Mouse (Mus musculus) intestine, embryonic 16.5 days (tissue): ENCODE measurements around the gene Shc3. TPM values are rescaled to one million over a fixed set of nuclear protein-coding genes. Genes with fewer than 3 reads are reported as not detected.
A peak's percentile ranks its signal among the peaks of the same experiment; 100 is the strongest.

ENCODE experiments used
- ATAC-seq: fragments of 200-750 bp; cut with Nextera tagmentation; 2 replicates; pipeline ENCODE4 v1.8.0; 2017; ENCODE audit warnings: moderate TSS enrichment, moderate library complexity
- H3K27ac ChIP-seq: fragments of 300-500 bp; sonication (generic); 2 replicates; pipeline ENCODE4 v1.5.1; 2014; ENCODE audit warnings: mild to moderate bottlenecking, low read length
- H3K27me3 ChIP-seq: fragments of 300-500 bp; sonication (generic); replicated peaks from 2 replicates; pipeline ENCODE4 v1.6.1; 2014; ENCODE audit warnings: low read length, control low read depth, mixed read lengths; ENCODE audit not compliant: control insufficient read depth, insufficient read depth
- H3K36me3 ChIP-seq: fragments of 300-500 bp; sonication (generic); 2 replicates; pipeline ENCODE4 v1.6.1; 2014; ENCODE audit warnings: low read length, control low read depth; ENCODE audit not compliant: control insufficient read depth, insufficient read depth
- H3K4me1 ChIP-seq: fragments of 300-500 bp; sonication (generic); 2 replicates; pipeline ENCODE4 v1.6.1; 2014; ENCODE audit warnings: low read length, control low read depth, mixed read lengths; ENCODE audit not compliant: control insufficient read depth, insufficient read depth
- H3K4me2 ChIP-seq: fragments of 300-500 bp; sonication (generic); 2 replicates; pipeline ENCODE4 v1.6.1; 2014; ENCODE audit warnings: low read depth, low read length, control low read depth
- H3K4me3 ChIP-seq: fragments of 300-500 bp; sonication (generic); 2 replicates; pipeline ENCODE4 v1.5.1; 2014; ENCODE audit warnings: mild to moderate bottlenecking, low read length
- H3K9ac ChIP-seq: fragments of 300-500 bp; sonication (generic); 2 replicates; pipeline ENCODE4 v1.6.1; 2014; ENCODE audit warnings: low read depth, low read length
- H3K9me3 ChIP-seq: fragments of 300-500 bp; sonication (generic); 2 replicates; pipeline ENCODE4 v1.6.1; 2016; ENCODE audit warnings: low read length, control low read depth; ENCODE audit not compliant: control insufficient read depth
- WGBS: fragments of 180-500 bp; shearing (Covaris S2); extraction: QIAGEN DNeasy Blood & Tissue Kit; methylation state at CpG from one replicate; pipeline ENCODE4 v1.1.7; 2014; 5-methylcytosine and 5-hydroxymethylcytosine counted together
- polyA plus RNA-seq: library from polyadenylated mRNA; unstranded; fragments of >200 nt; fragmentation: Nextera tagmentation; extraction: Ambion mirVana; gene quantifications from 2 replicates; pipeline ENCODE4 v1.2.1, GENCODE M21; 2015

The Shc3 gene
- polyA plus RNA-seq, 1 experiment from 2014 or later = 0.07 TPM

DNA sequence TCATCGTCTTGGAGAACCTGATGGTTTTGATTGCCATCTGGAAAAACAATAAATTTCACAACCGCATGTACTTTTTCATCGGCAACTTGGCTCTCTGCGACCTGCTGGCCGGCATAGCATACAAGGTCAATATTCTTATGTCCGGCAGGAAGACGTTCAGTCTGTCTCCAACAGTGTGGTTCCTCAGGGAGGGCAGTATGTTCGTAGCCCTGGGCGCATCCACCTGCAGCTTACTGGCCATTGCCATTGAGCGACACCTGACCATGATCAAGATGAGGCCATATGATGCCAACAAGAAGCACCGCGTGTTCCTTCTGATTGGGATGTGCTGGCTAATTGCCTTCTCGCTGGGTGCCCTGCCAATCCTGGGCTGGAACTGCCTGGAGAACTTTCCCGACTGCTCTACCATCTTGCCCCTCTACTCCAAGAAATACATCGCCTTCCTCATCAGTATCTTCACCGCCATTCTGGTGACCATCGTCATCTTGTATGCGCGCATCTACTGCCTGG is 150.2 kb downstream of the Shc3 start:
- Histone ChIP-seq H3K4me1 (peaks cover 6% of the 10 kb centered on the region; the same call in 1 of the 2 replicates), H3K4me3 (no peak overlapping the region), H3K27ac (no peak overlapping the region), H3K27me3 (no peaks in the 10 kb centered on the region), H3K36me3 (peaks cover 6% of the 10 kb centered on the region; the same call in 1 of the 2 replicates), H3K9ac (no peak overlapping the region), H3K4me2 (peak overlapping the region; percentile 43; the same call in 1 of the 2 replicates), H3K9me3 (0 out of 2 replicates have a peak, but pooled peaks cover 3% of the 10 kb centered on the region)
- WGBS = 73% methylated on average over 19 of the region's 19 CpGs
- peak; percentile 10; the same call in 1 of the 2 replicates for ATAC-seq

DNA sequence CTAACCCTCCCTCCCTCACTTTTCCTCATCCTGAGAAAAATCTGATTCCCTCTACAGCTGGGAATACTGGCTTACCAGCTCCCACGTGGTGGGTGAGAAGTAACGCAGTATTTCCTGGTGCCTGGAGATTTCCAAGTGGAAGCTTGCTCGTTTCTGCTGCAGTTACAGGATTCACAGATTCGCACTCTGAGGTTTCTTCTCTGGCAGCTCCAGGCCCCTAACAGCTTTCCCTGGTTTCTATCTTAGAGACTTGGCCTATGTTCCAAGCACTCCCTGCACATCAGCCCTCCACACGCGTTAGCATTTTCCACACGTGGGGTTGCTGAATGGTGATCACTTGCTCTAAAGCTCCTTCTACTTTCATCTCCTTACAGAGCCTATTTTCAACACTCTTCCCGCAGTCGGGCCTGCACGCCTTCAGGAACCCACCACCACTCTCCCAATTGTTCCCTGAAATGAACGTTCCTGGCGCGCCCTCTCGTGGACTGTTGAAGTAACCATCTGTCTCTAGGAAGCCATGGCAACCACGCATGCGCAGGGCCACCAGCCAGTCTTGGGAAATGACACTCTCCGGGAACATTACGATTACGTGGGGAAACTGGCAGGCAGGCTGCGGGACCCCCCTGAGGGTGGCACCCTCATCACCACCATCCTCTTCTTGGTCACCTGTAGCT is 150.8 kb downstream of the Shc3 start:
- 0 out of 2 replicates have a peak, but pooled peaks cover 3% of the 10 kb centered on the region for H3K9me3 ChIP-seq
- H3K4me2 ChIP-seq = peak overlapping the region; percentile 43
- H3K4me3 ChIP-seq = no peak overlapping the region
- WGBS = 6% methylated on average over 20 of the region's 20 CpGs
- peak overlapping the region; percentile 71 for H3K27ac ChIP-seq
- H3K36me3 ChIP-seq = peaks cover 6% of the 10 kb centered on the region; the same call in 1 of the 2 replicates
- no peaks in the 10 kb centered on the region for H3K27me3 ChIP-seq
- ATAC-seq = peak; percentile 78
- H3K9ac ChIP-seq = peak overlapping the region; percentile 47
- H3K4me1 ChIP-seq = peaks cover 8% of the 10 kb centered on the region; the same call in 1 of the 2 replicates

DNA sequence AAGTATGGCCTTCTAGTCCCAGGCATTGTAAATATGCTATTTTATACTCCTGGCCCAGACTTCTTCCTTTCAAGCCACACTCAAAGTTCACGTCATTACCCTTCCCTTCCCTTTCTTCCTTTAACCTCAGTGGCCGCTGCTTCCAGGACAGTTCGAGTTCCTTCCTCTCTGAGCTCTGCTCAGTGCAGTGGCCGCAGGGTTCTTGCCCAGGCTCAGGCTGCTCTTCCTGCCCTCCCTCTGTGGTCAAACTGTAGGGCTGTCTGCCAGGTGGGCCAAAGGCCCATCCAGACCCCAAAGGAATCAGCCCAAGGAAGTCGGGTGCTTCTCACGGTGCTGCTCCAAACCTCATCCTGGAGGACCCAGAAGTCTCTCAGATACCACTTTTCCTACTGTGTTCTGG is 151.4 kb downstream of the Shc3 start:
- 43% methylated on average over 6 of the region's 6 CpGs for WGBS
- H3K9ac ChIP-seq = peak overlapping the region; percentile 50; the same call in 1 of the 2 replicates
- H3K9me3 ChIP-seq = 0 out of 2 replicates have a peak, but pooled peaks cover 3% of the 10 kb centered on the region
- ATAC-seq = no peak
- H3K27ac ChIP-seq = peak overlapping the region; percentile 71
- H3K4me1 ChIP-seq = peaks cover 13% of the 10 kb centered on the region; the same call in 1 of the 2 replicates
- no peak overlapping the region; the same call in 1 of the 2 replicates for H3K4me2 ChIP-seq
- H3K4me3 ChIP-seq = no peak overlapping the region
- peaks cover 6% of the 10 kb centered on the region; the same call in 1 of the 2 replicates for H3K36me3 ChIP-seq
- H3K27me3 ChIP-seq = no peaks in the 10 kb centered on the region

DNA sequence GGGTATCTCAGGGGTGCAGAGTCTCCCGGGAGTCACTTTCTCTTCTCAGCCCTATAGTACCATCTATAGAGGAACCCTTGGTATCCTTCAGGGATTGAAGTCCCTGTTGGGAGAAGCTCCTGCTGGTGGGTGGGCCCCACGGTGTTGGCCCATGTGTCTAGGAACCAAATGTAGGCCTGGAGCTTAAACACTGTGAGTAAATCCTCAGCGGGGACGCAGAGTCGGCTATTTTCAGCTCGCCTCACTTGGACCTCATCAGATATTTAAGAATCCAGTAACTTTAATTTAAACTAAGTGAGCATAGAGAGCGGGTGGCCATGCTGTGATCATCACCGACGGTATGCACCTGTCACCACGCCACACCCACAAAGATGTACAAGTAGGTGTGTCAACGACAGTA is 152.5 kb downstream of the Shc3 start:
- H3K4me2 ChIP-seq = no peak overlapping the region
- peaks cover 6% of the 10 kb centered on the region; the same call in 1 of the 2 replicates for H3K36me3 ChIP-seq
- H3K9me3 ChIP-seq = 0 out of 2 replicates have a peak, but pooled peaks cover 3% of the 10 kb centered on the region
- no peak overlapping the region for H3K4me3 ChIP-seq
- no peak for ATAC-seq
- WGBS = 75% methylated on average over 11 of the region's 11 CpGs
- no peak overlapping the region for H3K27ac ChIP-seq
- no peaks in the 10 kb centered on the region for H3K27me3 ChIP-seq
- peaks cover 16% of the 10 kb centered on the region; the same call in 1 of the 2 replicates for H3K4me1 ChIP-seq
- H3K9ac ChIP-seq = no peak overlapping the region

DNA sequence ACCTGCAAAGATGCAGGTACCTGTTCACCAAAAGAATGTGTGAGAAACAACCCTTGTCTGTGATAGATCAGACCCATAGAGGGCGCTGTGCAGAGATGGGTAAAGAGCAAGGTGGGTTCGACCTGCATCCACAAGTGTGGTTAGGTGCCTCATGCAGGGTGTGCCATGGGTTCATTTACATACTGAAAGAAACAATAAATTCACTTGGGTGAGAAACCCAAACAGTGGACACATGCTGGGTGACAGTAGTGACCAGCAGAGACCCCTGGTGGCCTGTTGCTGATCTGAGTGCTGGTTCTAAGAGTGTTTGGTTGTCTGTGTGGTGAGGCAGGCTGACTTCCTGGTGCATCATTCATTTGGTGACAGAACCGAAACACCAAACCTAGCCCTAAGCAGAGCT is 155.8 kb downstream of the Shc3 start:
- 0 out of 2 replicates have a peak, but pooled peaks cover 3% of the 10 kb centered on the region for H3K9me3 ChIP-seq
- H3K4me3 ChIP-seq = no peak overlapping the region
- no peaks in the 10 kb centered on the region; the same call in 1 of the 2 replicates for H3K27me3 ChIP-seq
- H3K36me3 ChIP-seq = peaks cover 6% of the 10 kb centered on the region; the same call in 1 of the 2 replicates
- no peak overlapping the region for H3K9ac ChIP-seq
- no peak overlapping the region for H3K4me2 ChIP-seq
- no peak for ATAC-seq
- H3K4me1 ChIP-seq = peaks cover 16% of the 10 kb centered on the region; the same call in 1 of the 2 replicates
- 71% methylated on average over 3 of the region's 3 CpGs for WGBS
- no peak overlapping the region for H3K27ac ChIP-seq

DNA sequence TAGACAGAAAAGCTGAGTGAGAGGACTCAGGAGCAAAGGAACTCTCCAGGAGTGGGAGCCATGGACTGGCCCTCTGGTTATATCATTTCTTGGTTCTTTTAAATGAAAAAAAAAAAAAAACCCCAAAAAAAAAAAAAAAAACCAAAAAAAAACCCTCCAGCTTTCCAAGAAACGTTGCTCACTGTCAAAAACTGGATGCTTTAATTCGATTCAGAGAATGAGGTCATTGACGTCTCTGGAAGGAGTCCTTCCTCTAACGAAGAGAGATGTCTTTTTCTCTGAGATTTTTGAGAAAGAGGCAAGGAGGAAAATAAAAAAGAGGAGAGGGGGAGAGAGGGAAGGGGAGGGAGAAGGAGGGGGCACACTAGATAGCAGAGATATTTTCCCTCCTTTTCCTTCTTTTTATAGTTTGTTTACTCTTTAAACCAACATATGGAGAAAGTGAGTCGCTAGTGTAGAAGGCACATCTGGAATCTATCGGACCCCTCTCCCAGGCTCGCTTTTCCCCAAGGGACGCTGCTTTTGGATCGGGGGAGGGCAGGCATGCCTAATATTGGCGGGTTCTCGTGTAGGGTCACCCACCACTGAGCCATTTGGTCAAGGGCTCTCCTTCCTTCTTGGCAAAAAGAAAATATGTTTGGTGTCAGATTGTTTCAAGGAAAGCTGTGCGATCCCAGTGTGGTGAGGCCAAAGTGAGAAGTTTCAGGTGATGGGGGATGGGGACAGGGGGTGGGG is 157.4 kb downstream of the Shc3 start:
- WGBS = 32% methylated on average over 12 of the region's 12 CpGs
- Histone ChIP-seq H3K36me3 (peaks cover 6% of the 10 kb centered on the region; the same call in 1 of the 2 replicates), H3K4me1 (peaks cover 18% of the 10 kb centered on the region; the same call in 1 of the 2 replicates), H3K27ac (peak overlapping the region; percentile 78), H3K9ac (peak overlapping the region; percentile 58), H3K4me2 (peak overlapping the region; percentile 76), H3K4me3 (peak overlapping the region; percentile 63), H3K9me3 (0 out of 2 replicates have a peak, but pooled peaks cover 3% of the 10 kb centered on the region), H3K27me3 (no peaks in the 10 kb centered on the region; the same call in 1 of the 2 replicates)
- ATAC-seq = no peak

DNA sequence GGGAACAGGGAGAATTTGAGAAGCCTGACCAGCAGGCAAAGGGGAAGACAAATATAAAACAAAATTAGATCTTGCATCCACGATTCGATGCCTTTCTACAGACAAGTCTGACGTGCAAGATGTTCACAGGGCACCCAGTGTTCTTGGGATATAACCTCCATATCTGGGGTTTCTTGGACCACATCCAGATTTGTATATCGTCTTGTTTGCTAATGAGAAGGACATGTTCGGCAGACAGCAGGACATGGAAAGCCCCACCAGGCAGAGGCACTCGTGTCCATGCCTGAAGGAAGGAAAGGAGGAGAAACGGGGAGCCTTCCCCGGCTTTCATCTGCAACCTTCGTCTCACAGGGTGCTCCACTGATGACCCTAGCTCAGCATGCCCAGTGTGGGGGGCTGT is 158.0 kb downstream of the Shc3 start:
- H3K36me3 ChIP-seq = peaks cover 6% of the 10 kb centered on the region; the same call in 1 of the 2 replicates
- peak overlapping the region; percentile 63 for H3K4me3 ChIP-seq
- H3K9me3 ChIP-seq = 0 out of 2 replicates have a peak, but pooled peaks cover 3% of the 10 kb centered on the region
- peak overlapping the region; percentile 78 for H3K27ac ChIP-seq
- no peaks in the 10 kb centered on the region; the same call in 1 of the 2 replicates for H3K27me3 ChIP-seq
- no peak for ATAC-seq
- H3K9ac ChIP-seq = peak overlapping the region; percentile 56
- peak overlapping the region; percentile 76 for H3K4me2 ChIP-seq
- peaks cover 19% of the 10 kb centered on the region; the same call in 1 of the 2 replicates for H3K4me1 ChIP-seq
- WGBS = 41% methylated on average over 9 of the region's 9 CpGs

DNA sequence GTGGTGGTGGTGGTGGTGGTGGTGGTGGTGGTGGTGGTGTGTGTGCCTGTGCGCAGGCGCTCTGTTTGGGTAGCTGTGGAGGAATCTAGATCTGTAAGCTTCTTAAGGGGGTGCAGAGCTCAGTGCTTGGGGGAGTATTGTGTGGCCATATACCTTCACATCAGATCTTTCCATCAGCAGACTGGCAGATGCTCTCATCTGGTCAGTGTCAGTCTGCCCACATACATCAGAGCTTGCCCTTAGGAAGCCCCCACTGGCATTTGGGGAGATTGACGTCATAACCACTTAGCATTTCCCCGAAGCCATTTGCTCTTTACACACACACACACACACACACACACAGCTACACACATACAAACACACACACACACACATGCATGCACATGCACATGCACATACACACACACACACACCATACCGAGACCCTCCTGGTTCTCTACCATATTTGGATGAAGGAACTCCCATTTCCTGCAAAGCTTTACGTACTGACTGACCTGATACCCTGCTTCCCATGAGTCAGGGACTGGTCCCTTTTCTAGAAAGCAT is 159.2 kb downstream of the Shc3 start:
- H3K4me2 ChIP-seq = peak overlapping the region; percentile 76
- H3K27me3 ChIP-seq = no peaks in the 10 kb centered on the region; the same call in 1 of the 2 replicates
- 51% methylated on average over 6 of the region's 6 CpGs for WGBS
- ATAC-seq = no peak
- H3K9me3 ChIP-seq = 0 out of 2 replicates have a peak, but pooled peaks cover 2% of the 10 kb centered on the region
- H3K4me1 ChIP-seq = peaks cover 19% of the 10 kb centered on the region; the same call in 1 of the 2 replicates
- H3K9ac ChIP-seq = peak overlapping the region; percentile 56; the same call in 1 of the 2 replicates
- H3K27ac ChIP-seq = peak overlapping the region; percentile 78; the same call in 1 of the 2 replicates
- H3K36me3 ChIP-seq = peaks cover 5% of the 10 kb centered on the region; the same call in 1 of the 2 replicates
- peak overlapping the region; percentile 63 for H3K4me3 ChIP-seq
